8 mouse cellular contexts compared by ENCODE assay signal in the genomic region with DNA sequence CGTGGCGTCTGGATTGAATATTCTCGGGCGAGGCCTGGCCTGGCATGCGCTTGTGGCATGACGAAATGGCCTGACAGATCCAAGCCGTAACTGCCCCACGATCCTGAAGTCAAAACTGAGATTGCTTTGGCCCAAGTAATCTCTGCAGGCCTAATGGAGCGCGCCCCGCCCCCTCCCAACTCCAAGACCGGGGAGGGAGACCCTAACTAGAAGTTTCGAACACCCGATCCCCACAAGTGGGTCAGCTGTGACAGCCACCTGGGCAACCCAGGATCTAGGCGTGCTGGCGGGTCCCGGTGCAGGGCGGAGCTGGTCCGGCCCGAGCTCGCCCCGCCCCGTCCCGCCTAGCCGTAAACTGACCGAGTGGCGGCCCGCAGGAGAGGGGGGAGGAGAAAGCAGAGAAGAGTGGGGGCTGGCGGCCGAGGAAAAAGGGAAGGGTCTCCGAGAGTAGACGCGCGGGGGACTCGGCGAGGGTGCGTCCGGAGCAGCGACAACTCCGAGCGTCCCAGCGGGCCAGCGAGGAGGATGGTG. TPM values are rescaled to one million over a fixed set of nuclear protein-coding genes. Genes with fewer than 3 reads are reported as not detected.
A peak's percentile ranks its signal among the peaks of the same experiment; 100 is the strongest.
DNase-seq lines count a peak whose midpoint lies in the region; ATAC-seq and TF ChIP-seq lines count a peak whose summit lies in the region.

A gene (plus strand): TSS at position 365 of the 531 bp plus-strand sequence.

- TF ChIP-seq CTCF in liver, postnatal 0 days (IDR thresholded peaks at IDR 0.05; ENCODE audit: low read depth) = no peak

- TF ChIP-seq EP300 in liver, postnatal 0 days (IDR thresholded peaks at IDR 0.05; ENCODE audit: low read depth) = no peak

- no peaks in the 10 kb centered on the region for H3K36me3 ChIP-seq in forebrain, embryonic 16.5 days (ENCODE audit: control insufficient read depth, insufficient read depth)
- no peaks in the 10 kb centered on the region for H3K36me3 ChIP-seq in liver, postnatal 0 days (replicated peaks; ENCODE audit: insufficient read depth, low read length)
- H3K36me3 ChIP-seq in neural tube, embryonic 15.5 days = no peaks in the 10 kb centered on the region

- DNase-seq in NIH3T3 (ENCODE audit: low read depth) = peak; percentile 73
- DNase-seq in heart, postnatal 25 days (ENCODE audit: low spot score) = peak; percentile 67
- DNase-seq in large intestine, adult 2 months (ENCODE audit: low read depth, low spot score) = no peak
- peak; percentile 76 for DNase-seq in liver, postnatal 0 days
- peak; percentile 71 to 83 for DNase-seq in urinary bladder, postnatal 4 days (ENCODE audit: low spot score in 2 of 2)

- H3K27ac ChIP-seq in forebrain, embryonic 16.5 days (ENCODE audit: low read length) = no peak within 1 kb of the TSS; the same call in 1 of the 2 replicates
- peak within 1 kb of the TSS; percentile 80 for H3K27ac ChIP-seq in liver, postnatal 0 days (ENCODE audit: low read depth)
- peak within 1 kb of the TSS; percentile 56 for H3K27ac ChIP-seq in neural tube, embryonic 15.5 days (replicated peaks)

- peak within 1 kb of the TSS; percentile 99 for H3K4me2 ChIP-seq in forebrain, embryonic 16.5 days (ENCODE audit: low read length)
- peak within 1 kb of the TSS; percentile 73 for H3K4me2 ChIP-seq in liver, postnatal 0 days (ENCODE audit: low read depth, low read length)
- peak within 1 kb of the TSS; percentile 100 for H3K4me2 ChIP-seq in neural tube, embryonic 15.5 days

- no peaks in the 10 kb centered on the region for H3K9me3 ChIP-seq in forebrain, embryonic 16.5 days (ENCODE audit: control insufficient read depth, low read length)
- H3K9me3 ChIP-seq in liver, postnatal 0 days (ENCODE audit: low read length) = no peaks in the 10 kb centered on the region
- no peaks in the 10 kb centered on the region for H3K9me3 ChIP-seq in neural tube, embryonic 15.5 days (replicated peaks)

- H3K9ac ChIP-seq in forebrain, embryonic 16.5 days (replicated peaks; ENCODE audit: low read depth, low read length) = peak within 1 kb of the TSS; percentile 70
- peak within 1 kb of the TSS; percentile 68 for H3K9ac ChIP-seq in liver, postnatal 0 days (replicated peaks)
- H3K9ac ChIP-seq in neural tube, embryonic 15.5 days (replicated peaks) = peak within 1 kb of the TSS; percentile 58

- peaks cover 30% of the 10 kb centered on the region for H3K4me1 ChIP-seq in forebrain, embryonic 16.5 days (replicated peaks; ENCODE audit: control insufficient read depth, insufficient read depth, low read length)
- peaks cover 34% of the 10 kb centered on the region for H3K4me1 ChIP-seq in liver, postnatal 0 days (ENCODE audit: insufficient read depth)
- H3K4me1 ChIP-seq in neural tube, embryonic 15.5 days = peaks cover 33% of the 10 kb centered on the region

- peak within 1 kb of the TSS; percentile 69 for H3K4me3 ChIP-seq in forebrain, embryonic 16.5 days (replicated peaks; ENCODE audit: low read length)
- peak within 1 kb of the TSS; percentile 67 for H3K4me3 ChIP-seq in liver, postnatal 0 days (ENCODE audit: low read depth, low read length)
- H3K4me3 ChIP-seq in neural tube, embryonic 15.5 days (replicated peaks) = peak within 1 kb of the TSS; percentile 74

- intact Hi-C loops in heart, postnatal 25 days (cut with DNase I) = no loop called here

- WGBS in forebrain, embryonic 16.5 days = under 1% methylated on average over 40 of the region's 43 CpGs
- under 1% methylated on average over 43 of the region's 43 CpGs for WGBS in large intestine, adult 2 months
- 3% methylated on average over 33 of the region's 43 CpGs for WGBS in liver, postnatal 0 days (ENCODE audit: insufficient replicate concordance)
- under 1% methylated on average over 28 of the region's 43 CpGs for WGBS in neural tube, embryonic 15.5 days

- ATAC-seq in cerebellum, adult (ENCODE audit: insufficient number of reproducible peaks, low FRiP score, low TSS enrichment) = peak; percentile 84
- peak; percentile 51 for ATAC-seq in forebrain, embryonic 16.5 days
- ATAC-seq in liver, postnatal 0 days = peak; percentile 87
- ATAC-seq in neural tube, embryonic 15.5 days (ENCODE audit: low FRiP score) = peak; percentile 78

- H3K27me3 ChIP-seq in forebrain, embryonic 16.5 days (replicated peaks; ENCODE audit: control insufficient read depth, insufficient read depth, low read length) = peaks cover 22% of the 10 kb centered on the region
- peaks cover 14% of the 10 kb centered on the region for H3K27me3 ChIP-seq in liver, postnatal 0 days (ENCODE audit: insufficient read depth, low read length)
- peaks cover 44% of the 10 kb centered on the region for H3K27me3 ChIP-seq in neural tube, embryonic 15.5 days (replicated peaks)

RNA-seq across cellular contexts. Expression of the gene that starts here (rescaled TPM):
- polyA plus RNA-seq in forebrain, embryonic 16.5 days (2015; fragmentation: Nextera tagmentation; extraction: Ambion mirVana) = 7.7 and 10.5 TPM in 2 replicates
- 10 to 100 TPM; 73.9 to 80.2 TPM for total RNA-seq in heart, postnatal 25 days (2021)
- polyA plus RNA-seq in large intestine, adult 2 months (2012; rRNA removed) = 53.4 and 59.4 TPM in 2 replicates
- 16.1 and 19.2 TPM in 2 replicates for polyA plus RNA-seq in liver, postnatal 0 days (2015; fragmentation: Nextera tagmentation; extraction: Ambion mirVana)
- polyA plus RNA-seq in neural tube, embryonic 15.5 days (2015; fragmentation: Nextera tagmentation; extraction: Ambion mirVana) = 19.2 and 20.1 TPM in 2 replicates
